Mouse (Mus musculus) forebrain, embryonic 12.5 days (tissue): ENCODE data around the gene Fgl2. TPM values are rescaled to one million over a fixed set of nuclear protein-coding genes. Genes with fewer than 3 reads are reported as not detected.

Source experiments
- ATAC-seq: fragments of 200-750 bp; cut with Nextera tagmentation; 2 replicates; pipeline ENCODE4 v1.8.0; 2017; ENCODE audit warnings: moderate TSS enrichment; ENCODE audit not compliant: low FRiP score
- H3K27ac ChIP-seq: fragments of 300-500 bp; sonication (generic); 2 replicates; pipeline ENCODE4 v1.5.1; 2016; ENCODE audit warnings: mild to moderate bottlenecking
- H3K27me3 ChIP-seq: fragments of 300-500 bp; sonication (generic); 2 replicates; pipeline ENCODE4 v1.6.1; 2016; ENCODE audit warnings: mild to moderate bottlenecking
- H3K36me3 ChIP-seq: fragments of 300-500 bp; sonication (generic); replicated peaks from 2 replicates; pipeline ENCODE4 v1.6.1; 2016; ENCODE audit warnings: mild to moderate bottlenecking
- H3K4me1 ChIP-seq: fragments of 300-500 bp; sonication (generic); 2 replicates; pipeline ENCODE4 v1.6.1; 2016
- H3K4me2 ChIP-seq: fragments of 300-500 bp; sonication (generic); 2 replicates; pipeline ENCODE4 v1.6.1; 2016; ENCODE audit warnings: mild to moderate bottlenecking, moderate library complexity
- H3K4me3 ChIP-seq: fragments of 300-500 bp; sonication (generic); replicated peaks from 2 replicates; pipeline ENCODE4 v1.5.1; 2016; ENCODE audit warnings: mild to moderate bottlenecking
- H3K9ac ChIP-seq: fragments of 300-500 bp; sonication (generic); 2 replicates; pipeline ENCODE4 v1.6.1; 2016; ENCODE audit warnings: mild to moderate bottlenecking
- H3K9me3 ChIP-seq: fragments of 300-500 bp; sonication (generic); 2 replicates; pipeline ENCODE4 v1.6.1; 2016
- WGBS: fragments of 180-500 bp; shearing (Covaris S2); methylation state at CpG from one replicate; pipeline ENCODE4 v1.1.7; 2016; 5-methylcytosine and 5-hydroxymethylcytosine counted together
- polyA plus RNA-seq: library from polyadenylated mRNA; unstranded; fragments of >200 nt; fragmentation: Nextera tagmentation; extraction: Ambion mirVana; gene quantifications from 2 replicates; pipeline ENCODE4 v1.2.1, GENCODE M21; 2016

The Fgl2 gene
- polyA plus RNA-seq, 1 experiment from 2014 or later, result 1.4 TPM

GRCm38 (mm10) chr5:21387340-21387739 is 14.9 kb downstream of the Fgl2 start:
- Histone ChIP-seq H3K27me3 (no peaks in the 10 kb centered on the region), H3K9me3 (no peaks in the 10 kb centered on the region), H3K4me3 (no peak overlapping the region), H3K27ac (no peak overlapping the region), H3K4me2 (no peak overlapping the region), H3K36me3 (no peaks in the 10 kb centered on the region), H3K4me1 (peaks cover 6% of the 10 kb centered on the region; the same call in 1 of the 2 replicates), H3K9ac (no peak overlapping the region)
- no peak for ATAC-seq

- H3K4me2 ChIP-seq, result no peak overlapping the region
- no peak overlapping the region for H3K4me3 ChIP-seq
- peaks cover 6% of the 10 kb centered on the region; the same call in 1 of the 2 replicates for H3K4me1 ChIP-seq
- WGBS, result 87% methylated on average over 4 of the region's 4 CpGs
- no peak overlapping the region for H3K9ac ChIP-seq
- H3K27ac ChIP-seq, result no peak overlapping the region
- no peaks in the 10 kb centered on the region for H3K36me3 ChIP-seq
- no peaks in the 10 kb centered on the region for H3K9me3 ChIP-seq
- no peaks in the 10 kb centered on the region for H3K27me3 ChIP-seq
- ATAC-seq, result no peak
Observed at GRCm38 (mm10) chr5:21388855-21389254, 16.4 kb downstream of the Fgl2 start.

- no peak overlapping the region for H3K4me2 ChIP-seq
- no peaks in the 10 kb centered on the region for H3K36me3 ChIP-seq
- no peak overlapping the region for H3K27ac ChIP-seq
- no peak for ATAC-seq
- H3K9me3 ChIP-seq, result no peaks in the 10 kb centered on the region
- H3K9ac ChIP-seq, result no peak overlapping the region
- H3K27me3 ChIP-seq, result no peaks in the 10 kb centered on the region
- H3K4me1 ChIP-seq, result peaks cover 9% of the 10 kb centered on the region
- 61% methylated on average over 13 of the region's 13 CpGs for WGBS
- no peak overlapping the region for H3K4me3 ChIP-seq
Observed at GRCm38 (mm10) chr5:21391616-21392384, 19.4 kb downstream of the Fgl2 start.

DNA sequence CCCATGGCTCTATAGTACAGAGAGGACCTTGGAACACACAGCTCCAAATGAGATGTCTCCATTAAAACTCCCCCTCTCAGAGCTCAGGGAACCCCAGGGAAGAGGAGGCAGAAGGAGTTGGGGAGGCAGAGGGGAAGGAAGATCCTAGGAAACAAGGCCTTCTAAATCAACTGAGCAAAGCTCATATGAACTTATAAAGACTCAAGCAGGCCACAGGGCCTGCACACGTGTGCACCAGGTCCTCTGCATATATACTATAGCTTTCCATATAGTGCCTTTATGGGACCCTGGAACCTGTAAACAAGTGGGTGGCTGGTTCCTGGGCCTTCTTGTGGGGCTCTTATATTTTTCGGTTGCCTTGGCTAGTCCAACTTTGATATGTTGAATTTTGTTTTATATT is 22.1 kb downstream of the Fgl2 start:
- no peaks in the 10 kb centered on the region for H3K36me3 ChIP-seq
- no peaks in the 10 kb centered on the region for H3K9me3 ChIP-seq
- ATAC-seq, result no peak
- no peak overlapping the region for H3K27ac ChIP-seq
- no peak overlapping the region for H3K4me3 ChIP-seq
- H3K27me3 ChIP-seq, result no peaks in the 10 kb centered on the region
- no peak overlapping the region for H3K4me2 ChIP-seq
- 78% methylated on average over 2 of the region's 2 CpGs for WGBS
- H3K4me1 ChIP-seq, result peaks cover 9% of the 10 kb centered on the region
- H3K9ac ChIP-seq, result no peak overlapping the region

GRCm38 (mm10) chr5:21395205-21395840 is 22.9 kb downstream of the Fgl2 start:
- WGBS, result 50% methylated on average over 7 of the region's 7 CpGs
- no peak overlapping the region for H3K9ac ChIP-seq
- no peaks in the 10 kb centered on the region for H3K36me3 ChIP-seq
- no peaks in the 10 kb centered on the region for H3K27me3 ChIP-seq
- H3K27ac ChIP-seq, result no peak overlapping the region
- H3K4me1 ChIP-seq, result peaks cover 9% of the 10 kb centered on the region
- H3K4me2 ChIP-seq, result no peak overlapping the region
- H3K4me3 ChIP-seq, result no peak overlapping the region
- H3K9me3 ChIP-seq, result no peaks in the 10 kb centered on the region
- no peak for ATAC-seq

- Histone ChIP-seq H3K27ac (no peak overlapping the region), H3K4me2 (no peak overlapping the region), H3K36me3 (no peaks in the 10 kb centered on the region), H3K27me3 (no peaks in the 10 kb centered on the region), H3K9ac (no peak overlapping the region), H3K4me3 (no peak overlapping the region), H3K9me3 (no peaks in the 10 kb centered on the region), H3K4me1 (no peaks in the 10 kb centered on the region)
- ATAC-seq, result no peak
- WGBS, result 89% methylated on average over 5 of the region's 5 CpGs
Observed at GRCm38 (mm10) chr5:21411261-21411666, 38.8 kb downstream of the Fgl2 start.

DNA sequence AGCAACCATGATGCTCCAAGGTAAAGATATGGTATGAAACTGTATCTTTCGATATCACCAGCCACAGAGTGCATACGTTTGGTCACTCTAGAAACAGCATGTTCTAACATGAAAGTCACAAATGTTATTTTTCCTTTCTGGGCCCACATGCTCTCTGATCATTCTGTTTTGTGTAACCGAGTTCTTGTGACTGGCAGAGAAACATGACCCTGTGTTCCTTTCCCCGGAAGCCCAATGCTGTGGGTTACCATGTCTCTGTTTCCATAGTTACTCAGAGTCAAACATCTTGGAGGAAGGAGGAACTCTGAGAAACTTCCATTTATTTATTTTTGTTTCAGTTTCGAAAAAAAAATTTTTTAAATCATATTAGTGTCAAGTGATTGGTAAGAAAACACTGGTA is 39.6 kb downstream of the Fgl2 start:
- no peak overlapping the region for H3K4me3 ChIP-seq
- no peak overlapping the region for H3K27ac ChIP-seq
- no peak overlapping the region for H3K4me2 ChIP-seq
- H3K36me3 ChIP-seq, result no peaks in the 10 kb centered on the region
- H3K4me1 ChIP-seq, result no peaks in the 10 kb centered on the region
- ATAC-seq, result no peak
- no peaks in the 10 kb centered on the region for H3K27me3 ChIP-seq
- 84% methylated on average over 5 of the region's 5 CpGs for WGBS
- H3K9ac ChIP-seq, result no peak overlapping the region
- H3K9me3 ChIP-seq, result no peaks in the 10 kb centered on the region

GRCm38 (mm10) chr5:21413322-21413721 is 40.9 kb downstream of the Fgl2 start:
- WGBS, result 91% methylated on average over 3 of the region's 3 CpGs
- no peaks in the 10 kb centered on the region for H3K27me3 ChIP-seq
- H3K36me3 ChIP-seq, result no peaks in the 10 kb centered on the region
- no peaks in the 10 kb centered on the region for H3K4me1 ChIP-seq
- H3K9me3 ChIP-seq, result no peaks in the 10 kb centered on the region
- no peak overlapping the region for H3K9ac ChIP-seq
- no peak overlapping the region for H3K4me3 ChIP-seq
- H3K4me2 ChIP-seq, result no peak overlapping the region
- no peak overlapping the region for H3K27ac ChIP-seq
- no peak for ATAC-seq

GRCm38 (mm10) chr5:21414116-21414820 is 41.8 kb downstream of the Fgl2 start:
- no peak overlapping the region for H3K4me2 ChIP-seq
- WGBS, result 65% methylated on average over 1 of the region's 1 CpGs
- H3K27ac ChIP-seq, result no peak overlapping the region
- no peaks in the 10 kb centered on the region for H3K4me1 ChIP-seq
- ATAC-seq, result no peak
- no peak overlapping the region for H3K9ac ChIP-seq
- no peaks in the 10 kb centered on the region for H3K36me3 ChIP-seq
- H3K9me3 ChIP-seq, result no peaks in the 10 kb centered on the region
- no peak overlapping the region for H3K4me3 ChIP-seq
- no peaks in the 10 kb centered on the region for H3K27me3 ChIP-seq

- H3K4me1 ChIP-seq, result no peaks in the 10 kb centered on the region
- no peaks in the 10 kb centered on the region for H3K9me3 ChIP-seq
- no peak overlapping the region for H3K4me2 ChIP-seq
- WGBS, result 65% methylated on average over 4 of the region's 4 CpGs
- no peak overlapping the region for H3K4me3 ChIP-seq
- no peaks in the 10 kb centered on the region for H3K36me3 ChIP-seq
- H3K9ac ChIP-seq, result no peak overlapping the region
- ATAC-seq, result no peak
- H3K27me3 ChIP-seq, result no peaks in the 10 kb centered on the region
- H3K27ac ChIP-seq, result no peak overlapping the region
Observed at GRCm38 (mm10) chr5:21418613-21419012, 46.2 kb downstream of the Fgl2 start.

GRCm38 (mm10) chr5:21420609-21421008 is 48.2 kb downstream of the Fgl2 start:
- ATAC-seq, result no peak
- H3K4me3 ChIP-seq, result no peak overlapping the region
- peaks cover 7% of the 10 kb centered on the region for H3K4me1 ChIP-seq
- no peak overlapping the region for H3K27ac ChIP-seq
- no peaks in the 10 kb centered on the region for H3K9me3 ChIP-seq
- H3K9ac ChIP-seq, result no peak overlapping the region
- no peaks in the 10 kb centered on the region for H3K36me3 ChIP-seq
- no peaks in the 10 kb centered on the region for H3K27me3 ChIP-seq
- no peak overlapping the region for H3K4me2 ChIP-seq
- 38% methylated on average over 1 of the region's 1 CpGs for WGBS

- no peaks in the 10 kb centered on the region for H3K27me3 ChIP-seq
- H3K9ac ChIP-seq, result peak within 1 kb of the TSS; percentile 81
- under 1% methylated on average over 68 of the region's 68 CpGs for WGBS
- H3K36me3 ChIP-seq, result no peaks in the 10 kb centered on the region
- peak within 1 kb of the TSS; percentile 97 for H3K4me2 ChIP-seq
- peaks cover 14% of the 10 kb centered on the region for H3K4me1 ChIP-seq
- no peak within 1 kb of the TSS for H3K27ac ChIP-seq
- H3K9me3 ChIP-seq, result no peaks in the 10 kb centered on the region
- H3K4me3 ChIP-seq, result peak within 1 kb of the TSS; percentile 84
- peak; percentile 100 for ATAC-seq
Observed at GRCm38 (mm10) chr5:21424614-21425602, 52.5 kb downstream of the Fgl2 start, which contains the start of the genes Ccdc146 and Fam185a. Gene Ccdc146, minus strand, starts transcription at chr5:21424677. Gene Fam185a, plus strand, starts transcription at chr5:21424958.
